Mouse (Mus musculus): ENCODE data around the gene Zfp369.

DNA sequence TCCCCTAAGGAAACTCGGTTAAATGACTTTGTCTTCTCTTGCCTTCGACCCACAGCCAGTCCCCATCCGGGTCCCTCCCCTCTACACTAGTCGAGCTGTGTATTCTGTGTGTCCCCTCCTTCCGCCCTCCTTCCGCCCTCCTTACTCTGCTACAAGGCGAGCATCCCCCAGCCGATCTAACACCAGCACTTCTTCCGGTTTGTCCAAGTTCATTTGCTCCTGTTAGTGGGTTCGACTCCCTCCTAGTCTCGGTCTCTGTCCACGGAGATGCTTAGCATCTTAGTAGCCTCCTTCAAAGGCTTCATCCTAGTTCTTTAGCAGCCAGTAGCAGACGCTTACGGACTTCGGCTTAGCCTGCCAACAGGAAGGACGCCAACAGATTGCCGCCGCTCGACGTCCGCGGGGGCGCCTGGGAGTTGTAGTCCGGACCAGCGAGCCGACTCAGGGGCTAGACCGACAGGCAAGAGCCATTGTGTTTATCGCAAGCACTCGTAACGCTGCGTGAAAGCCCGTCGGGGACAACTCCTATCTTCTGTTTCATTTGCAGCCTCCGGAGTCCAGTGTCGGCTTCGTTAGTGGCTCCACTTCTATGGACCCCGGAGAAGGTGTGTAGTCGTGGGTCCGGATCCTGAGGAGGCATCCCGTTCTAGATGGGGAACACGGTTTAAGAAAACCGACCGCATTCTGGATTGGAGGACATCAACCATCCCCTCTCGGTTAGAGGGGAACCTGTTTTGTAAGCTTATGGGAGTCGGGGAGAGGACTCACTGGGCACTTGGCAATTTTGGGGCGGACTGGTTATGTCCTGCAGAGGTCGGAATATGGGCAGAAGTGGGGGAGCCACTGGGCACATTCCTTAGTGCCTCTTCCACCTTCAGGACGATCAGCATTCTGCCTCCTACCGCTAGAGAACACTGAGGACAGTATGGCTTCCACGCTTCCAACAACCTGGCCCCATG is at the start of gene Zfp369:
- TF ChIP-seq FLI1 (IDR thresholded peaks at IDR 0.05; ENCODE audit: low read length) (no peak), GATA1 (IDR thresholded peaks at IDR 0.05; ENCODE audit: borderline replicate concordance, low read length) (0 out of 3 replicates have a peak, but pooled peaks have one; percentile 20)
